In genomic region chr11:120679909-120680308, GRCm38 (mm10) we compare ENCODE assay signal across 10 mouse cellular contexts. TPM values are rescaled to one million over a fixed set of nuclear protein-coding genes. Genes with fewer than 3 reads are reported as not detected.
A peak's percentile ranks its signal among the peaks of the same experiment; 100 is the strongest.
DNase-seq lines count a peak whose midpoint lies in the region; ATAC-seq and TF ChIP-seq lines count a peak whose summit lies in the region.
"Had no signal": no experiment of that assay in that cellular context is flagged by ENCODE, and none has a peak within 500 bp of the region (broad histone marks: within the 10 kb centered on the region; RNA-seq: fewer than 3 reads in every experiment).

No protein-coding gene starts in this region.

- H3K4me2 ChIP-seq in heart, embryonic 16.5 days (ENCODE audit: low read depth, low read length) = no peak overlapping the region
- H3K4me2 ChIP-seq in CH12.LX (ENCODE audit: insufficient read depth, low read depth, poor library complexity, severe bottlenecking) = no peak overlapping the region
- H3K4me2 ChIP-seq in forebrain, embryonic 16.5 days (ENCODE audit: low read length) = no peak overlapping the region
- H3K4me2 ChIP-seq in hindbrain, embryonic 11.5 days (replicated peaks; ENCODE audit: low read depth, low read length) = no peak overlapping the region
- H3K4me2 ChIP-seq: midbrain, embryonic 12.5 days had no signal

- no peaks in the 10 kb centered on the region; the same call in 1 of the 2 replicates for H3K79me2 ChIP-seq in CH12.LX (replicated peaks; ENCODE audit: control insufficient read depth, extremely low read depth, insufficient read depth, poor library complexity, severe bottlenecking)

- dilution Hi-C loops in CH12.LX (cut with MboI; ENCODE audit: extremely low pct_ligation_motif_present, extremely low pct_unique_long_range_greater_than_20kb, low sequenced_read_pairs) = no loop called here

- no peak for DNase-seq in heart, postnatal 25 days (ENCODE audit: low spot score)
- peak; percentile 61 for DNase-seq in CH12.LX (ENCODE audit: extremely low read depth)
- peak; percentile 43 for DNase-seq in lung, postnatal 14 days
- no peak for DNase-seq in left cerebral cortex, postnatal 25 days (ENCODE audit: low spot score in 2 of 2)
- no peak for DNase-seq in hindbrain, embryonic 11.5 days (ENCODE audit: low spot score)
- DNase-seq: adrenal gland, postnatal 36 days had no signal

- no peak for TF ChIP-seq EP300 in CH12.LX (IDR thresholded peaks at IDR 0.05; ENCODE audit: low read length)

- peaks cover 22% of the 10 kb centered on the region for H3K36me3 ChIP-seq in heart, embryonic 16.5 days (ENCODE audit: control insufficient read depth, insufficient read depth)
- peaks cover 45 to 89% of the 10 kb centered on the region in 2 experiments for H3K36me3 ChIP-seq in CH12.LX (replicated peaks in 1 of 2; ENCODE audit: control insufficient read depth in 1 of 2, insufficient read depth in 1 of 2, low read length in 1 of 2)
- peaks cover 16% of the 10 kb centered on the region; the same call in 1 of the 2 replicates for H3K36me3 ChIP-seq in forebrain, embryonic 16.5 days (ENCODE audit: control insufficient read depth, insufficient read depth)
- H3K36me3 ChIP-seq in hindbrain, embryonic 11.5 days (ENCODE audit: control insufficient read depth, insufficient read depth, low read length) = peaks cover 4% of the 10 kb centered on the region; the same call in 1 of the 2 replicates

- no peaks in the 10 kb centered on the region for H3K9me3 ChIP-seq in heart, embryonic 16.5 days (replicated peaks; ENCODE audit: control insufficient read depth, low read length)
- H3K9me3 ChIP-seq in CH12.LX (replicated peaks; ENCODE audit: low read length) = no peaks in the 10 kb centered on the region
- no peaks in the 10 kb centered on the region for H3K9me3 ChIP-seq in forebrain, embryonic 16.5 days (ENCODE audit: control insufficient read depth, low read length)
- H3K9me3 ChIP-seq in hindbrain, embryonic 11.5 days (ENCODE audit: control insufficient read depth, low read length) = no peaks in the 10 kb centered on the region
- H3K9me3 ChIP-seq: midbrain, embryonic 12.5 days had no signal

- TF ChIP-seq CTCF in CH12.LX (conservative IDR thresholded peaks at IDR 0.05 in 1 of 2, IDR thresholded peaks at IDR 0.05 in 1 of 2; ENCODE audit: low read depth in 2 of 2, low read length in 2 of 2) = peak in 1 of 2 experiments; percentile 84; a peak in 2 of 4 replicates

- in situ Hi-C loops in CH12.LX (cut with MboI; ENCODE audit: low pct_ligation_motif_present, low pct_unique_long_range_greater_than_20kb, low sequenced_read_pairs) = loop anchor here (10.0 kb wide), 1 partner anchor 55 kb away; the partner anchor contains the start of gene Sirt7

- TF ChIP-seq RAD21 in CH12.LX (IDR thresholded peaks at IDR 0.05; ENCODE audit: low read depth, low read length) = peak; percentile 80

- no peak overlapping the region for H3K27ac ChIP-seq in heart, embryonic 16.5 days (ENCODE audit: low read length)
- no peak overlapping the region for H3K27ac ChIP-seq in CH12.LX (ENCODE audit: insufficient read depth, low read depth)
- H3K27ac ChIP-seq in forebrain, embryonic 16.5 days (ENCODE audit: low read length) = no peak overlapping the region
- no peak overlapping the region for H3K27ac ChIP-seq in hindbrain, embryonic 11.5 days (ENCODE audit: low read depth, low read length)
- H3K27ac ChIP-seq: midbrain, embryonic 12.5 days had no signal

- no peak overlapping the region for H3K9ac ChIP-seq in heart, embryonic 16.5 days (ENCODE audit: low read length)
- no peak overlapping the region for H3K9ac ChIP-seq in CH12.LX (ENCODE audit: insufficient read depth, low read depth)
- no peak overlapping the region for H3K9ac ChIP-seq in forebrain, embryonic 16.5 days (replicated peaks; ENCODE audit: low read depth, low read length)
- no peak overlapping the region for H3K9ac ChIP-seq in hindbrain, embryonic 11.5 days (ENCODE audit: low read depth, low read length)
- H3K9ac ChIP-seq: midbrain, embryonic 12.5 days had no signal

- H3K4me1 ChIP-seq in heart, embryonic 16.5 days (ENCODE audit: control insufficient read depth, insufficient read depth, low read length) = peaks cover 6% of the 10 kb centered on the region; the same call in 1 of the 2 replicates
- H3K4me1 ChIP-seq in CH12.LX (ENCODE audit: control insufficient read depth in 1 of 2, insufficient read depth in 2 of 2) = peaks cover 0 to 21% of the 10 kb centered on the region in 2 experiments; a peak in 2 of 4 replicates
- H3K4me1 ChIP-seq in forebrain, embryonic 16.5 days (replicated peaks; ENCODE audit: control insufficient read depth, insufficient read depth, low read length) = no peaks in the 10 kb centered on the region; the same call in 1 of the 2 replicates
- no peaks in the 10 kb centered on the region for H3K4me1 ChIP-seq in hindbrain, embryonic 11.5 days (replicated peaks; ENCODE audit: control insufficient read depth, insufficient read depth, low read length)

- no peak for TF ChIP-seq POLR2A in CH12.LX (IDR thresholded peaks at IDR 0.05; ENCODE audit: low read depth, low read length)

- H3K27me3 ChIP-seq in heart, embryonic 16.5 days (ENCODE audit: control insufficient read depth, insufficient read depth, low read length) = no peaks in the 10 kb centered on the region
- H3K27me3 ChIP-seq in CH12.LX (replicated peaks) = no peaks in the 10 kb centered on the region
- no peaks in the 10 kb centered on the region for H3K27me3 ChIP-seq in forebrain, embryonic 16.5 days (replicated peaks; ENCODE audit: control insufficient read depth, insufficient read depth, low read length)
- H3K27me3 ChIP-seq in hindbrain, embryonic 11.5 days (ENCODE audit: control insufficient read depth, insufficient read depth, low read length) = no peaks in the 10 kb centered on the region
- H3K27me3 ChIP-seq: midbrain, embryonic 12.5 days had no signal

- intact Hi-C loops in heart, postnatal 25 days (cut with DNase I) = no loop called here
- intact Hi-C loops in left cerebral cortex, postnatal 25 days (cut with DNase I) = no loop called here

- WGBS in heart, embryonic 16.5 days = 65% methylated on average over 3 of the region's 3 CpGs
- WGBS in forebrain, embryonic 16.5 days = 83% methylated on average over 3 of the region's 3 CpGs
- 80% methylated on average over 3 of the region's 3 CpGs for WGBS in hindbrain, embryonic 11.5 days

- ATAC-seq in heart, embryonic 16.5 days (replicated peaks; ENCODE audit: extremely low read depth, insufficient read depth, low FRiP score) = peak; percentile 58; the same call in 1 of the 2 replicates
- peak; percentile 67 for ATAC-seq in erythroid progenitor cell, adult 5-6 weeks (replicated peaks; ENCODE audit: low FRiP score, poor library complexity, severe bottlenecking)
- no peak for ATAC-seq in forebrain, embryonic 16.5 days
- no peak for ATAC-seq in hindbrain, embryonic 11.5 days (ENCODE audit: low FRiP score)

- H3K4me3 ChIP-seq in heart, embryonic 16.5 days (ENCODE audit: low read length) = no peak overlapping the region
- no peak overlapping the region for H3K4me3 ChIP-seq in CH12.LX (replicated peaks in 1 of 3; ENCODE audit: low read depth in 2 of 3, low read length in 2 of 3, poor library complexity in 1 of 3)
- H3K4me3 ChIP-seq in forebrain, embryonic 16.5 days (replicated peaks; ENCODE audit: low read length) = no peak overlapping the region
- no peak overlapping the region for H3K4me3 ChIP-seq in hindbrain, embryonic 11.5 days (ENCODE audit: low read depth, low read length)
- H3K4me3 ChIP-seq: midbrain, embryonic 12.5 days had no signal

RNA-seq across cellular contexts. Expression of gene Aspscr1, which starts 7.1 kb away (rescaled TPM):
- 105 and 109 TPM in 2 replicates for polyA plus RNA-seq in heart, embryonic 16.5 days (2015; fragmentation: Nextera tagmentation; extraction: Ambion mirVana)
- total RNA-seq in heart, postnatal 25 days (2021) = 10 to 100 TPM; 33.0 to 33.9 TPM
- 34.1 and 37.7 TPM in 2 replicates for total RNA-seq in CH12.LX (2012; rRNA removed)
- total RNA-seq in CH12.LX (2014; rRNA removed) = 24.9 and 27.3 TPM in 2 replicates
- polyA plus RNA-seq in CH12.LX (2012; ENCODE audit: insufficient read length, low read depth) = 62.4 and 69.9 TPM in 2 replicates
- 33.1 and 41.4 TPM in 2 replicates for total RNA-seq in erythroid progenitor cell, adult 5-6 weeks (2015; ENCODE audit: low replicate concordance)
- 46.0 and 59.7 TPM in 2 replicates for total RNA-seq in erythroid progenitor cell, adult 5-6 weeks (2017; ENCODE audit: low replicate concordance)
- polyA plus RNA-seq in forebrain, embryonic 16.5 days (2015; fragmentation: Nextera tagmentation; extraction: Ambion mirVana) = 132 and 158 TPM in 2 replicates
- total RNA-seq in left cerebral cortex, postnatal 25 days (2021) = 10 to 100 TPM; 51.2 to 53.1 TPM
- 117 and 122 TPM in 2 replicates for polyA plus RNA-seq in hindbrain, embryonic 11.5 days (2014; fragmentation: Nextera tagmentation; extraction: Ambion mirVana)

RNA-seq across cellular contexts. Expression of gene Notum, which starts 18.9 kb away (rescaled TPM):
- 0.20 and 1.00 TPM in 2 replicates for polyA plus RNA-seq in heart, embryonic 16.5 days (2015; fragmentation: Nextera tagmentation; extraction: Ambion mirVana)
- total RNA-seq in heart, postnatal 25 days (2021) = under 1 TPM in 1 of 2 experiments, not detected in 1; 0.20 TPM
- total RNA-seq in CH12.LX (2012; rRNA removed) (not detected in 2 replicates), CH12.LX (2014; rRNA removed) (not detected in 2 replicates)
- polyA plus RNA-seq in CH12.LX (2012; ENCODE audit: insufficient read length, low read depth) = not detected in 2 replicates
- total RNA-seq in erythroid progenitor cell, adult 5-6 weeks (2015; ENCODE audit: low replicate concordance) = not detected in 2 replicates
- total RNA-seq in erythroid progenitor cell, adult 5-6 weeks (2017; ENCODE audit: low replicate concordance) = not detected in 2 replicates
- polyA plus RNA-seq in forebrain, embryonic 16.5 days (2015; fragmentation: Nextera tagmentation; extraction: Ambion mirVana) = 0.67 and 0.77 TPM in 2 replicates
- 1 to 10 TPM; 4.1 to 4.7 TPM for total RNA-seq in left cerebral cortex, postnatal 25 days (2021)
- 1.7 and 2.1 TPM in 2 replicates for polyA plus RNA-seq in hindbrain, embryonic 11.5 days (2014; fragmentation: Nextera tagmentation; extraction: Ambion mirVana)

RNA-seq across cellular contexts. Expression of gene Myadml2, which starts 32.0 kb away (rescaled TPM):
- polyA plus RNA-seq in heart, embryonic 16.5 days (2015; fragmentation: Nextera tagmentation; extraction: Ambion mirVana) = 17.0 and 19.5 TPM in 2 replicates
- 10 to 100 TPM; 78.3 to 78.8 TPM for total RNA-seq in heart, postnatal 25 days (2021)
- total RNA-seq in CH12.LX (2012; rRNA removed) = 0.68 and 0.88 TPM in 2 replicates
- not detected in 2 replicates for total RNA-seq in CH12.LX (2014; rRNA removed)
- not detected in 2 replicates for polyA plus RNA-seq in CH12.LX (2012; ENCODE audit: insufficient read length, low read depth)
- not detected in 2 replicates for total RNA-seq in erythroid progenitor cell, adult 5-6 weeks (2015; ENCODE audit: low replicate concordance)
- not detected in 2 replicates for total RNA-seq in erythroid progenitor cell, adult 5-6 weeks (2017; ENCODE audit: low replicate concordance)
- 0.75 TPM in 1 of 2 replicates, not detected in the other for polyA plus RNA-seq in forebrain, embryonic 16.5 days (2015; fragmentation: Nextera tagmentation; extraction: Ambion mirVana)
- total RNA-seq in left cerebral cortex, postnatal 25 days (2021) = 1 to 10 TPM; 7.4 to 8.6 TPM
- polyA plus RNA-seq in hindbrain, embryonic 11.5 days (2014; fragmentation: Nextera tagmentation; extraction: Ambion mirVana) = 0.19 and 0.49 TPM in 2 replicates
- total RNA-seq: adrenal gland, postnatal 36 days had no signal
- polyA plus RNA-seq: midbrain, embryonic 12.5 days had no signal

RNA-seq across cellular contexts. Expression of gene Cenpx, which starts 33.6 kb away (rescaled TPM):
- 107 and 112 TPM in 2 replicates for polyA plus RNA-seq in heart, embryonic 16.5 days (2015; fragmentation: Nextera tagmentation; extraction: Ambion mirVana)
- total RNA-seq in heart, postnatal 25 days (2021) = 10 to 100 TPM; 31.2 to 35.7 TPM
- 101 and 103 TPM in 2 replicates for total RNA-seq in CH12.LX (2012; rRNA removed)
- 72.3 and 76.5 TPM in 2 replicates for total RNA-seq in CH12.LX (2014; rRNA removed)
- polyA plus RNA-seq in CH12.LX (2012; ENCODE audit: insufficient read length, low read depth) = 122 and 131 TPM in 2 replicates
- 7.1 and 35.3 TPM in 2 replicates for total RNA-seq in erythroid progenitor cell, adult 5-6 weeks (2015; ENCODE audit: low replicate concordance)
- 15.0 and 21.2 TPM in 2 replicates for total RNA-seq in erythroid progenitor cell, adult 5-6 weeks (2017; ENCODE audit: low replicate concordance)
- 82.8 and 95.0 TPM in 2 replicates for polyA plus RNA-seq in forebrain, embryonic 16.5 days (2015; fragmentation: Nextera tagmentation; extraction: Ambion mirVana)
- 10 to 100 TPM; 18.0 to 22.7 TPM for total RNA-seq in left cerebral cortex, postnatal 25 days (2021)
- 115 and 121 TPM in 2 replicates for polyA plus RNA-seq in hindbrain, embryonic 11.5 days (2014; fragmentation: Nextera tagmentation; extraction: Ambion mirVana)

RNA-seq across cellular contexts. Expression of gene Lrrc45, which starts 33.8 kb away (rescaled TPM):
- 34.1 and 34.8 TPM in 2 replicates for polyA plus RNA-seq in heart, embryonic 16.5 days (2015; fragmentation: Nextera tagmentation; extraction: Ambion mirVana)
- 1 to 10 TPM; 5.6 to 6.2 TPM for total RNA-seq in heart, postnatal 25 days (2021)
- total RNA-seq in CH12.LX (2012; rRNA removed) = 31.3 and 35.6 TPM in 2 replicates
- 11.7 and 12.9 TPM in 2 replicates for total RNA-seq in CH12.LX (2014; rRNA removed)
- polyA plus RNA-seq in CH12.LX (2012; ENCODE audit: insufficient read length, low read depth) = 20.3 and 23.8 TPM in 2 replicates
- total RNA-seq in erythroid progenitor cell, adult 5-6 weeks (2015; ENCODE audit: low replicate concordance) = 3.4 and 6.1 TPM in 2 replicates
- 12.3 and 12.9 TPM in 2 replicates for total RNA-seq in erythroid progenitor cell, adult 5-6 weeks (2017; ENCODE audit: low replicate concordance)
- polyA plus RNA-seq in forebrain, embryonic 16.5 days (2015; fragmentation: Nextera tagmentation; extraction: Ambion mirVana) = 91.0 and 118 TPM in 2 replicates
- total RNA-seq in left cerebral cortex, postnatal 25 days (2021) = 10 to 100 TPM; 50.4 to 60.0 TPM
- 30.7 and 34.4 TPM in 2 replicates for polyA plus RNA-seq in hindbrain, embryonic 11.5 days (2014; fragmentation: Nextera tagmentation; extraction: Ambion mirVana)

Comparison
In these comparisons a context has a peak if more than half of its experiments do, and no peak if none do; other contexts are left out.
1. ATAC-seq: peak in heart, embryonic 16.5 days (single experiment) and erythroid progenitor cell, adult 5-6 weeks (single experiment); none in forebrain, embryonic 16.5 days (single experiment) and hindbrain, embryonic 11.5 days (single experiment).
2. DNase-seq: peak in CH12.LX (single experiment) and lung, postnatal 14 days (single experiment); none in heart, postnatal 25 days (single experiment), left cerebral cortex, postnatal 25 days (0 of 2) and hindbrain, embryonic 11.5 days (single experiment).
3. RNA of gene Notum, which starts 18.9 kb away (total RNA-seq): 4.1 to 4.7 TPM in left cerebral cortex, postnatal 25 days; 0.20 TPM in heart, postnatal 25 days, not detected in CH12.LX and not detected in erythroid progenitor cell, adult 5-6 weeks; every median in the first group is over 4 times any median in the second.
4. RNA of gene Myadml2, which starts 32.0 kb away (total RNA-seq): 78.3 to 78.8 TPM in heart, postnatal 25 days; 7.4 to 8.6 TPM in left cerebral cortex, postnatal 25 days, 0.68 to 0.88 TPM in CH12.LX and not detected in erythroid progenitor cell, adult 5-6 weeks; every median in the first group is over 4 times any median in the second.